Comparison of ENCODE assay signal across 8 mouse cellular contexts in the genomic region with DNA sequence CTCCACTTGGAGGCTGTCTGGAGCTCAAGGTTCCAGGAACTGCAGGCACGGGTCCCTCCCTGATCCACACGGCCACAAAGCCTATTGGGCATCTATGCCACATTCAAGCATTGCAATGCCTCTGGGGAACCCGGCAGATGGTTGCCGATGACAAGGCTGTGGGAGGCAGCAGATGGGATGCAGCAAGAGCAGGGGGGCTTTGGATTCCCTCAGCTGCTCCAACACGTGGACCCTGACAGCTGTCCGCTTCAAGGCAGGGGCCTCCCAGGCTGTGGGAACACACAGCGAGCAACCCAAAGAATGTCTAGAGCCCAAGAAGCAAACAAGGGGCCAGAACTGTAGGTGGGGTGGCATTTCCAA.
DNase-seq lines count a peak whose midpoint lies in the region; ATAC-seq lines count a peak whose summit lies in the region.
"Had no signal": no experiment of that assay in that cellular context is flagged by ENCODE, and none has a peak within 500 bp of the region (broad histone marks: within the 10 kb centered on the region; RNA-seq: fewer than 3 reads in every experiment).

No protein-coding gene starts in this region.

- no peak overlapping the region for H3K9ac ChIP-seq in embryonic facial prominence, embryonic 13.5 days
- no peak overlapping the region for H3K9ac ChIP-seq in neural tube, embryonic 13.5 days
- no peak overlapping the region for H3K9ac ChIP-seq in kidney, embryonic 16.5 days (replicated peaks; ENCODE audit: low read length)
- H3K9ac ChIP-seq: heart, embryonic 15.5 days had no signal

- intact Hi-C loops in heart, postnatal 25 days (cut with DNase I): no loop called here

- no peak overlapping the region for H3K4me3 ChIP-seq in embryonic facial prominence, embryonic 13.5 days
- no peak overlapping the region for H3K4me3 ChIP-seq in neural tube, embryonic 13.5 days
- H3K4me3 ChIP-seq in kidney, embryonic 16.5 days (ENCODE audit: low read length): no peak overlapping the region
- H3K4me3 ChIP-seq: heart, embryonic 15.5 days had no signal

- ATAC-seq in embryonic facial prominence, embryonic 13.5 days (ENCODE audit: insufficient number of reproducible peaks, insufficient read depth, low FRiP score, low TSS enrichment, low read depth): peak; percentile 32; the same call in 1 of the 2 replicates
- peak; percentile 83 for ATAC-seq in frontal cortex, adult (ENCODE audit: low TSS enrichment)
- ATAC-seq in neural tube, embryonic 13.5 days (ENCODE audit: low read depth): peak; percentile 74
- no peak for ATAC-seq in kidney, embryonic 16.5 days (ENCODE audit: low FRiP score, low TSS enrichment)
- no peak for ATAC-seq in megakaryocyte, adult 5-6 weeks (ENCODE audit: poor library complexity, severe bottlenecking)

- no peaks in the 10 kb centered on the region for H3K9me3 ChIP-seq in embryonic facial prominence, embryonic 13.5 days
- H3K9me3 ChIP-seq in neural tube, embryonic 13.5 days: no peaks in the 10 kb centered on the region
- no peaks in the 10 kb centered on the region for H3K9me3 ChIP-seq in kidney, embryonic 16.5 days (ENCODE audit: low read length)
- H3K9me3 ChIP-seq: heart, embryonic 15.5 days had no signal

- WGBS in embryonic facial prominence, embryonic 13.5 days: 58% methylated on average over 7 of the region's 7 CpGs
- 10% methylated on average over 7 of the region's 7 CpGs for WGBS in neural tube, embryonic 13.5 days
- WGBS in kidney, embryonic 16.5 days: 76% methylated on average over 7 of the region's 7 CpGs

- H3K4me2 ChIP-seq in embryonic facial prominence, embryonic 13.5 days: no peak overlapping the region
- no peak overlapping the region for H3K4me2 ChIP-seq in neural tube, embryonic 13.5 days
- H3K4me2 ChIP-seq in kidney, embryonic 16.5 days (replicated peaks; ENCODE audit: low read depth, low read length): no peak overlapping the region
- H3K4me2 ChIP-seq: heart, embryonic 15.5 days had no signal

- H3K27ac ChIP-seq in embryonic facial prominence, embryonic 13.5 days: no peak overlapping the region
- H3K27ac ChIP-seq in neural tube, embryonic 13.5 days (replicated peaks): peak overlapping the region; percentile 89
- H3K27ac ChIP-seq in kidney, embryonic 16.5 days (ENCODE audit: low read length): no peak overlapping the region
- H3K27ac ChIP-seq: heart, embryonic 15.5 days had no signal

- DNase-seq in left cerebral cortex, adult 11 months (ENCODE audit: low spot score): peak; percentile 51
- no peak for DNase-seq in heart, postnatal 25 days (ENCODE audit: low spot score)

- no peaks in the 10 kb centered on the region for H3K36me3 ChIP-seq in embryonic facial prominence, embryonic 13.5 days
- H3K36me3 ChIP-seq in neural tube, embryonic 13.5 days: no peaks in the 10 kb centered on the region
- no peaks in the 10 kb centered on the region for H3K36me3 ChIP-seq in kidney, embryonic 16.5 days (ENCODE audit: insufficient read depth, low read length)
- H3K36me3 ChIP-seq: heart, embryonic 15.5 days had no signal

- H3K4me1 ChIP-seq in embryonic facial prominence, embryonic 13.5 days: peaks cover 20% of the 10 kb centered on the region; the same call in 1 of the 2 replicates
- peaks cover 63% of the 10 kb centered on the region for H3K4me1 ChIP-seq in neural tube, embryonic 13.5 days (replicated peaks)
- peaks cover 10% of the 10 kb centered on the region; the same call in 1 of the 2 replicates for H3K4me1 ChIP-seq in kidney, embryonic 16.5 days (ENCODE audit: insufficient read depth, low read length)

- no peaks in the 10 kb centered on the region for H3K27me3 ChIP-seq in embryonic facial prominence, embryonic 13.5 days
- H3K27me3 ChIP-seq in neural tube, embryonic 13.5 days: no peaks in the 10 kb centered on the region
- H3K27me3 ChIP-seq in kidney, embryonic 16.5 days (ENCODE audit: insufficient read depth, low read length): no peaks in the 10 kb centered on the region
- H3K27me3 ChIP-seq: heart, embryonic 15.5 days had no signal

Comparison
In these comparisons a context has a peak if more than half of its experiments do, and no peak if none do; other contexts are left out.
1. ATAC-seq: peak in embryonic facial prominence, embryonic 13.5 days (single experiment), frontal cortex, adult (single experiment) and neural tube, embryonic 13.5 days (single experiment); none in kidney, embryonic 16.5 days (single experiment) and megakaryocyte, adult 5-6 weeks (single experiment).